Mouse (Mus musculus): Measurements from ENCODE around the gene Abcf3. TPM values are rescaled to one million over a fixed set of nuclear protein-coding genes. Genes with fewer than 3 reads are reported as not detected.
A peak's percentile ranks its signal among the peaks of the same experiment; 100 is the strongest.

The Abcf3 gene
- total RNA-seq (2012; rRNA removed), result 48.6 and 61.4 TPM in 2 replicates
- 46.9 and 55.7 TPM in 2 replicates for total RNA-seq (2014; rRNA removed)
- 98.0 and 98.9 TPM in 2 replicates for polyA plus RNA-seq (2012; ENCODE audit: insufficient read length, low read depth)

DNA sequence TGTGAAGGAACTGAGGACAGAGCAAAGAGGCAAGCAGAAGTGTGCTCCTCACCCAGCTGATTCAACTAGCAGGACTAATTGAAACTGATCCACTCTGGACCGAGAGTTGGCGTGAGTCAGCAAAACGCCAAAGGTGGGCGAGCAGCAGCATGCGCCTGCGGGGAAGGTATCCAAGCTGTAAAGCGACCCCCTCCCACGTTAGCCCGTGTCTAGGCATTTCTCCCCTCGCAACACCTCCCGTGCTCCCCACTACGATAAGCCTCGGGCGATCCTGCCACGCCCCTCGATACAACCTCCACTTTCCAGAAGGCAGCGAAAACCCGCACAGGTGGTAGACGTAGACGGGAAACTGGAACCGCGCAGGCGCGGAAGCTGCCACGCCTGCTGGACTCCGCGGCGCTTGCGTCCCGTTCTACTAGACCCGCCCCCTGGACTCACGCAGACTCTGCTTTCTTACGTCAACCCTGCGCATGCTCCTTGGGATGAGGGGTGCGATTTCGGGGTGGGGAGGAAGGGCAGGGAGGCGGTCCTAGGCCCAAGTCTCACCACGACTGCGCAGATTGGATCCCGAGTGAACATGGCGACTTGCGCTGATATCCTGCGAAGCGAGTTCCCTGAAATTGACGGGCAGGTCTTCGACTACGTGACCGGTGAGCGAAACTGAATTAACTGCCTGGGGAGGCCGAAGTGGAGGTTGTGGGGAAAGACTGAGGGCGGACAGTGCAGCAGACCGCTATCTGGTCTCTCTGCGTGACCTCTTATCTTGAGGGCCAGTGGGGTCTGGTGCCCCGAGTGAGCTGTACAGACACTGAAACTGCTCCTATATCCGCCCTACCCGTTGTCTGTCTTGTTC lies at the start of gene Abcf3:
Gene Abcf3, plus strand, starts transcription at position 482 of the 853 bp plus-strand sequence.
- TF ChIP-seq SMC3 (IDR thresholded peaks at IDR 0.05; ENCODE audit: low read depth, low read length), result peak; percentile 7; the same call in 1 of the 2 replicates
- TF ChIP-seq MYC (IDR thresholded peaks at IDR 0.05; ENCODE audit: low read depth, low read length), result peak; percentile 88
- peak; percentile 95 for TF ChIP-seq MAFK (IDR thresholded peaks at IDR 0.05; ENCODE audit: insufficient replicate concordance, low read length)
- peak; percentile 72 for TF ChIP-seq MEF2A (IDR thresholded peaks at IDR 0.05; ENCODE audit: borderline replicate concordance, low read depth, low read length)
- peak; percentile 11; the same call in 1 of the 2 replicates for TF ChIP-seq ETS1 (conservative IDR thresholded peaks at IDR 0.05; ENCODE audit: low read depth, low read length)
- peak; percentile 96 for TF ChIP-seq POLR2A (IDR thresholded peaks at IDR 0.05; ENCODE audit: low read depth, low read length)
- peak; percentile 86 for TF ChIP-seq ELF1 (IDR thresholded peaks at IDR 0.05; ENCODE audit: low read depth, low read length)
- TF ChIP-seq ZC3H11A (IDR thresholded peaks at IDR 0.05; ENCODE audit: low read depth, low read length), result no peak
- TF ChIP-seq CHD1 (IDR thresholded peaks at IDR 0.05; ENCODE audit: low read depth, low read length), result 0 out of 2 replicates have a peak, but pooled peaks have one; percentile 48
- TF ChIP-seq BHLHE40 (IDR thresholded peaks at IDR 0.05; ENCODE audit: low read depth, low read length), result peak; percentile 49; the same call in 1 of the 2 replicates
- TF ChIP-seq E2F4 (IDR thresholded peaks at IDR 0.05; ENCODE audit: insufficient replicate concordance, low read depth, low read length), result no peak
- peak; percentile 80 for TF ChIP-seq MAX (IDR thresholded peaks at IDR 0.05; ENCODE audit: low read length)
- no peak; the same call in none of the 2 replicates for TF ChIP-seq IRF4 (IDR thresholded peaks at IDR 0.05; ENCODE audit: low read depth, low read length)
- peak; percentile 97 for TF ChIP-seq MXI1 (IDR thresholded peaks at IDR 0.05; ENCODE audit: low read depth, low read length)
- no peak for TF ChIP-seq ZNF384 (IDR thresholded peaks at IDR 0.05; ENCODE audit: low read depth, low read length)
- TF ChIP-seq ZKSCAN1 (IDR thresholded peaks at IDR 0.05; ENCODE audit: borderline replicate concordance, low read depth, low read length), result no peak
- TF ChIP-seq USF1 (IDR thresholded peaks at IDR 0.05; ENCODE audit: low read depth, low read length), result no peak
- no peak for TF ChIP-seq USF2 (conservative IDR thresholded peaks at IDR 0.05; ENCODE audit: low read depth, low read length)
- peak; percentile 93 for TF ChIP-seq NRF1 (IDR thresholded peaks at IDR 0.05; ENCODE audit: low read depth, low read length)
- peak; percentile 93 for TF ChIP-seq POLR2AphosphoS2 (IDR thresholded peaks at IDR 0.05; ENCODE audit: low read depth, low read length)
- TF ChIP-seq EP300 (IDR thresholded peaks at IDR 0.05; ENCODE audit: low read length), result peak; percentile 21; the same call in 1 of the 2 replicates
- peak; percentile 99 for TF ChIP-seq SIN3A (IDR thresholded peaks at IDR 0.05; ENCODE audit: low read length)
- TF ChIP-seq MAZ (IDR thresholded peaks at IDR 0.05; ENCODE audit: low read depth, low read length), result peak; percentile 54; the same call in 1 of the 2 replicates
- TF ChIP-seq NELFE (IDR thresholded peaks at IDR 0.05; ENCODE audit: low read depth, low read length), result peak; percentile 96
- TF ChIP-seq TCF12 (IDR thresholded peaks at IDR 0.05; ENCODE audit: low read depth, low read length), result peak; percentile 86
- TF ChIP-seq HCFC1 (IDR thresholded peaks at IDR 0.05; ENCODE audit: low read depth, low read length), result peak; percentile 83
- TF ChIP-seq CHD2 (IDR thresholded peaks at IDR 0.05; ENCODE audit: low read length), result peak; percentile 38; the same call in 1 of the 2 replicates
- TF ChIP-seq TBP (conservative IDR thresholded peaks at IDR 0.05; ENCODE audit: low read depth, low read length), result peak; percentile 79
- no peak for TF ChIP-seq RAD21 (IDR thresholded peaks at IDR 0.05; ENCODE audit: low read depth, low read length)
- TF ChIP-seq JUND (conservative IDR thresholded peaks at IDR 0.05; ENCODE audit: low read depth, low read length), result 0 out of 2 replicates have a peak, but pooled peaks have one; percentile 8
- no peak for TF ChIP-seq PAX5 (IDR thresholded peaks at IDR 0.05; ENCODE audit: low read length)
- peak; percentile 19; the same call in 1 of the 2 replicates for TF ChIP-seq JUN (IDR thresholded peaks at IDR 0.05; ENCODE audit: insufficient read depth, low read depth, low read length)
- TF ChIP-seq GABPA (IDR thresholded peaks at IDR 0.05; ENCODE audit: insufficient replicate concordance, low read depth, low read length), result no peak; the same call in 1 of the 2 replicates
- peak; percentile 94 for TF ChIP-seq ZMIZ1 (IDR thresholded peaks at IDR 0.05; ENCODE audit: low read depth, low read length)
- TF ChIP-seq UBTF (IDR thresholded peaks at IDR 0.05; ENCODE audit: low read depth, low read length), result no peak
- TF ChIP-seq KAT2A (IDR thresholded peaks at IDR 0.05; ENCODE audit: insufficient replicate concordance, low read length), result 0 out of 2 replicates have a peak, but pooled peaks have one; percentile 60
- peak within 1 kb of the TSS; percentile 75 for H3K27ac ChIP-seq (ENCODE audit: insufficient read depth, low read depth)
- H3K4me2 ChIP-seq (ENCODE audit: insufficient read depth, low read depth, poor library complexity, severe bottlenecking), result peak within 1 kb of the TSS; percentile 65
- peaks cover 4% of the 10 kb centered on the region for H3K9me3 ChIP-seq (replicated peaks; ENCODE audit: low read length)
- peaks cover 2 to 20% of the 10 kb centered on the region in 2 experiments for H3K4me1 ChIP-seq (ENCODE audit: control insufficient read depth in 1 of 2, insufficient read depth in 2 of 2)
- H3K27me3 ChIP-seq (replicated peaks), result no peaks in the 10 kb centered on the region
- peak; percentile 100 for DNase-seq (ENCODE audit: extremely low read depth)
- H3K79me2 ChIP-seq (replicated peaks; ENCODE audit: control insufficient read depth, extremely low read depth, insufficient read depth, poor library complexity, severe bottlenecking), result peaks cover 19% of the 10 kb centered on the region
- H3K36me3 ChIP-seq (replicated peaks in 1 of 2; ENCODE audit: control insufficient read depth in 1 of 2, insufficient read depth in 1 of 2, low read length in 1 of 2), result peaks cover 57 to 65% of the 10 kb centered on the region in 2 experiments
- dilution Hi-C loops (cut with MboI; ENCODE audit: extremely low pct_ligation_motif_present, extremely low pct_unique_long_range_greater_than_20kb, low sequenced_read_pairs), result no loop called here
- in situ Hi-C loops (cut with MboI; ENCODE audit: low pct_ligation_motif_present, low pct_unique_long_range_greater_than_20kb, low sequenced_read_pairs), result loop anchor here (5.0 kb wide), 2 partner anchors 41 to 64 kb away; partner anchors contain the start of genes Alg3, Eef1akmt4 and Gm49333
- peak within 1 kb of the TSS; percentile 84 for H3K9ac ChIP-seq (ENCODE audit: insufficient read depth, low read depth)
- H3K4me3 ChIP-seq (replicated peaks in 1 of 3; ENCODE audit: low read depth in 2 of 3, low read length in 2 of 3, poor library complexity in 1 of 3), result peak within 1 kb of the TSS; percentile 64 to 100 (median 90)
